22 mouse cellular contexts compared by ENCODE assay signal in the genomic region with DNA sequence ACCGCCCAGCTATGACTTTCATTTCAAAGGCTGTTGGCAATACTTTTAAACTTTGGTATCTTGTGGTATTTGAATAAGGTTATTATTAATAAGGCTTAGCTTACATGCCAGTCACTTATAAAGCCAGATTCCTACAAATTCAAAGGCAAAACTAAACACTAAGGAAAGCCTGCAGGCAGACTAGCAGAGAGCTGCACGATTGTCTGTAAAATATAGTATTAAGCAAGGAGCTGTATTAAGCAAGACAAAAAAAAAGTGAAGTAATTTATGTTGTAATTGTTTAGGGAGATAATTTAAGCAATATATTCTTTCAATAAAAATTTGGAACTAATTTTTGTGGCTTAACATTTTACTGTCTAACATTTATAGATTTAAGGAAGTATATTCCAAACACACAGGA. TPM values are rescaled to one million over a fixed set of nuclear protein-coding genes. Genes with fewer than 3 reads are reported as not detected.
A peak's percentile ranks its signal among the peaks of the same experiment; 100 is the strongest.
DNase-seq lines count a peak whose midpoint lies in the region; ATAC-seq and TF ChIP-seq lines count a peak whose summit lies in the region.
"Had no signal": no experiment of that assay in that cellular context is flagged by ENCODE, and none has a peak within 500 bp of the region (broad histone marks: within the 10 kb centered on the region; RNA-seq: fewer than 3 reads in every experiment).

No protein-coding gene starts in this region.

- no peak overlapping the region for H3K4me3 ChIP-seq in left cerebral cortex, adult 2 months
- no peak overlapping the region for H3K4me3 ChIP-seq in intestine, postnatal 0 days (ENCODE audit: low read depth, low read length)
- H3K4me3 ChIP-seq: embryonic facial prominence, embryonic 12.5 days; forebrain, embryonic 13.5 days; heart, embryonic 10.5 days; hindbrain, embryonic 12.5 days had no signal

- intact Hi-C loops in left cerebral cortex, adult 2 months (cut with DNase I) = no loop called here

- no peak for DNase-seq in left cerebral cortex, adult 2 months (ENCODE audit: extremely low spot score in 1 of 2, low spot score in 2 of 2)
- no peak for DNase-seq in left cerebral cortex, adult 8-10 months (ENCODE audit: low spot score in 2 of 2)
- DNase-seq in A20 (ENCODE audit: low read depth, low spot score) = peak; percentile 67
- no peak for DNase-seq in embryo, embryonic 11 days
- DNase-seq in ovary, postnatal 10 days (ENCODE audit: low spot score) = no peak
- DNase-seq: adrenal gland, adult 2 months; adrenal gland, postnatal 25 days; cerebellum, adult 11 months; cerebellum, adult 8-10 months; cerebellum, postnatal 14 days; forebrain, postnatal 0 days; gastrocnemius, postnatal 25 days; heart, adult 18-20 months; heart, postnatal 10 days; heart, postnatal 4 days had no signal

- TF ChIP-seq CTCF in left cerebral cortex, adult 2 months (IDR thresholded peaks at IDR 0.05) = no peak
- TF ChIP-seq CTCF in intestine, postnatal 0 days (IDR thresholded peaks at IDR 0.05; ENCODE audit: low read depth) = no peak

- no peaks in the 10 kb centered on the region for H3K4me1 ChIP-seq in intestine, postnatal 0 days (replicated peaks; ENCODE audit: control insufficient read depth, insufficient read depth, low read length)
- H3K4me1 ChIP-seq: embryonic facial prominence, embryonic 12.5 days; forebrain, embryonic 13.5 days; heart, embryonic 10.5 days; hindbrain, embryonic 12.5 days had no signal

- peak overlapping the region; percentile 36; the same call in 1 of the 2 replicates for H3K27ac ChIP-seq in left cerebral cortex, adult 2 months
- no peak overlapping the region for H3K27ac ChIP-seq in intestine, postnatal 0 days (ENCODE audit: low read depth, low read length)
- H3K27ac ChIP-seq: embryonic facial prominence, embryonic 12.5 days; forebrain, embryonic 13.5 days; heart, embryonic 10.5 days; hindbrain, embryonic 12.5 days had no signal

- H3K9ac ChIP-seq in intestine, postnatal 0 days (ENCODE audit: low read depth, low read length) = no peak overlapping the region
- H3K9ac ChIP-seq: embryonic facial prominence, embryonic 12.5 days; forebrain, embryonic 13.5 days; forebrain, postnatal 0 days; hindbrain, embryonic 12.5 days had no signal

- no peaks in the 10 kb centered on the region for H3K27me3 ChIP-seq in intestine, postnatal 0 days (replicated peaks; ENCODE audit: control insufficient read depth, insufficient read depth, low read length)
- H3K27me3 ChIP-seq: embryonic facial prominence, embryonic 12.5 days; forebrain, embryonic 13.5 days; hindbrain, embryonic 12.5 days had no signal

- no peaks in the 10 kb centered on the region for H3K36me3 ChIP-seq in intestine, postnatal 0 days (ENCODE audit: control insufficient read depth, insufficient read depth)
- H3K36me3 ChIP-seq: embryonic facial prominence, embryonic 12.5 days; heart, embryonic 10.5 days; hindbrain, embryonic 12.5 days had no signal

- no peaks in the 10 kb centered on the region for H3K9me3 ChIP-seq in intestine, postnatal 0 days (ENCODE audit: control insufficient read depth)
- H3K9me3 ChIP-seq: embryonic facial prominence, embryonic 12.5 days; forebrain, embryonic 13.5 days; heart, embryonic 10.5 days; hindbrain, embryonic 12.5 days had no signal

- peak; percentile 65 for ATAC-seq in granulocyte monocyte progenitor cell, adult 5-6 weeks (replicated peaks; ENCODE audit: poor library complexity, severe bottlenecking)
- ATAC-seq in intestine, postnatal 0 days = no peak
- ATAC-seq: forebrain, embryonic 13.5 days; forebrain, postnatal 0 days; hindbrain, embryonic 16.5 days had no signal

- 69% methylated on average over 2 of the region's 2 CpGs for WGBS in intestine, postnatal 0 days

- H3K4me2 ChIP-seq in intestine, postnatal 0 days (replicated peaks; ENCODE audit: low read depth) = no peak overlapping the region
- H3K4me2 ChIP-seq: embryonic facial prominence, embryonic 12.5 days; forebrain, embryonic 13.5 days; hindbrain, embryonic 12.5 days had no signal

RNA-seq across cellular contexts. Expression of gene Cbwd1, which starts 5.5 kb away (rescaled TPM):
- 10 to 100 TPM; 12.4 to 16.2 TPM for total RNA-seq in left cerebral cortex, adult 2 months (2021)
- total RNA-seq in left cerebral cortex, adult 8-10 months (2022) = 10 to 100 TPM; 12.2 to 15.8 (median 15.3) TPM
- 5.3 and 14.2 TPM in 2 replicates for total RNA-seq in granulocyte monocyte progenitor cell, adult 5-6 weeks (2014; fragmentation: Nextera tagmentation)
- total RNA-seq in granulocyte monocyte progenitor cell, adult 5-6 weeks (2017) = 24.6 and 37.7 TPM in 2 replicates
- 10.4 and 10.6 TPM in 2 replicates for polyA plus RNA-seq in intestine, postnatal 0 days (2015; fragmentation: Nextera tagmentation; extraction: Ambion mirVana)

RNA-seq across cellular contexts. Expression of gene Dock8, which starts 32.4 kb away (rescaled TPM):
- 1 to 10 TPM; 3.5 to 4.6 TPM for total RNA-seq in left cerebral cortex, adult 2 months (2021)
- 1 to 10 TPM; 3.2 to 9.1 (median 4.0) TPM for total RNA-seq in left cerebral cortex, adult 8-10 months (2022)
- 100 and 126 TPM in 2 replicates for total RNA-seq in granulocyte monocyte progenitor cell, adult 5-6 weeks (2014; fragmentation: Nextera tagmentation)
- 46.1 and 58.8 TPM in 2 replicates for total RNA-seq in granulocyte monocyte progenitor cell, adult 5-6 weeks (2017)
- 7.2 and 7.5 TPM in 2 replicates for polyA plus RNA-seq in intestine, postnatal 0 days (2015; fragmentation: Nextera tagmentation; extraction: Ambion mirVana)

Comparison
In these comparisons a context has a peak if more than half of its experiments do, and no peak if none do; other contexts are left out.
1. RNA of gene Dock8, which starts 32.4 kb away (total RNA-seq): 46.1 to 126 TPM in granulocyte monocyte progenitor cell, adult 5-6 weeks; 3.2 to 9.1 TPM in left cerebral cortex, adult 8-10 months and 3.5 to 4.6 TPM in left cerebral cortex, adult 2 months; every median in the first group is over 4 times any median in the second.